Mouse (Mus musculus) ES-E14 (cell line): Measurements from ENCODE around the gene Slc25a22. TPM values are rescaled to one million over a fixed set of nuclear protein-coding genes. Genes with fewer than 3 reads are reported as not detected.

Source experiments
- DNase-seq: peaks from one replicate; pipeline ENCODE4 v3.0.0-alpha.2; 2013; ENCODE audit warnings: low read depth, low spot score
- H3K27ac ChIP-seq: 2 replicates; pipeline ENCODE4 v1.5.1; 2012; ENCODE audit warnings: low read depth, mild to moderate bottlenecking, low read length, moderate library complexity, mixed read lengths; ENCODE audit not compliant: poor library complexity, insufficient read depth, severe bottlenecking
- H3K36me3 ChIP-seq: 2 replicates; pipeline ENCODE4 v1.6.1; 2012; ENCODE audit warnings: mild to moderate bottlenecking, low read length, moderate library complexity, mixed read lengths; ENCODE audit not compliant: control insufficient read depth, poor library complexity, insufficient read depth, severe bottlenecking
- H3K4me1 ChIP-seq, 2 experiments: fragments of 150-350 bp in 1 of 2; sonication (generic) in 1 of 2; 2 replicates each; pipeline ENCODE4 v1.6.1; 2012; ENCODE audit warnings: low read length in 2 of 2, mild to moderate bottlenecking in 1 of 2, mixed read lengths in 1 of 2; ENCODE audit not compliant: control insufficient read depth in 2 of 2, insufficient read depth in 2 of 2, poor library complexity in 1 of 2
- H3K4me3 ChIP-seq, 2 experiments: fragments of 150-350 bp in 1 of 2; sonication (generic) in 1 of 2; 2 replicates each; pipeline ENCODE4 v1.5.1; 2012; ENCODE audit warnings: low read length in 2 of 2, low read depth in 1 of 2, mild to moderate bottlenecking in 1 of 2, mixed read lengths in 1 of 2; ENCODE audit not compliant: insufficient read depth in 1 of 2, poor library complexity in 1 of 2, severe bottlenecking in 1 of 2
- H3K9ac ChIP-seq: 2 replicates; pipeline ENCODE4 v1.6.1; 2012; ENCODE audit warnings: low read depth, mild to moderate bottlenecking, low read length, mixed read lengths; ENCODE audit not compliant: poor library complexity, insufficient read depth, severe bottlenecking
- H3K9me3 ChIP-seq: fragments of 150-350 bp; sonication (generic); 2 replicates; pipeline ENCODE4 v1.6.1; 2012; ENCODE audit warnings: low read depth, mild to moderate bottlenecking, low read length; ENCODE audit not compliant: control insufficient read depth, insufficient read depth
- CHD2 ChIP-seq: IDR thresholded peaks from 2 replicates; pipeline ENCODE4 v1.6.1; 2014; ENCODE audit warnings: mild to moderate bottlenecking, low read depth, low read length, inconsistent platforms
- HCFC1 ChIP-seq: IDR thresholded peaks from 2 replicates; pipeline ENCODE4 v1.6.1; 2012; ENCODE audit warnings: low read length, inconsistent platforms, borderline replicate concordance; ENCODE audit not compliant: insufficient read depth
- MAFK ChIP-seq: IDR thresholded peaks from 2 replicates; pipeline ENCODE4 v1.6.1; 2014; ENCODE audit warnings: mild to moderate bottlenecking, low read depth, low read length, inconsistent platforms; ENCODE audit not compliant: insufficient read depth
- ZC3H11A ChIP-seq: IDR thresholded peaks from 2 replicates; pipeline ENCODE4 v1.6.1; 2012; ENCODE audit warnings: low read depth, mild to moderate bottlenecking, inconsistent platforms, low read length, borderline replicate concordance
- ZNF384 ChIP-seq: IDR thresholded peaks from 2 replicates; pipeline ENCODE4 v1.6.1; 2012; ENCODE audit warnings: low read depth, low read length, inconsistent platforms
- in situ Hi-C, 2 experiments: fragments of 600-800 bp; cut with MboI; formaldehyde crosslinking; loops; one replicate each; pipeline ENCODE4 v1.15.1; 2025; ENCODE audit warnings: low sequenced_read_pairs in 2 of 2, inconsistent platforms in 1 of 2; ENCODE audit not compliant: unreplicated experiment in 2 of 2
- total RNA-seq: library from RNA; depleted of rRNA; stranded (reverse); fragments of 300-350 nt; gene quantifications from 2 replicates; pipeline ENCODE4 v1.2.3, GENCODE M21; 2012; rRNA removed

Slc25a22 gene
- total RNA-seq, 1 experiment: 16.2 TPM

DNA sequence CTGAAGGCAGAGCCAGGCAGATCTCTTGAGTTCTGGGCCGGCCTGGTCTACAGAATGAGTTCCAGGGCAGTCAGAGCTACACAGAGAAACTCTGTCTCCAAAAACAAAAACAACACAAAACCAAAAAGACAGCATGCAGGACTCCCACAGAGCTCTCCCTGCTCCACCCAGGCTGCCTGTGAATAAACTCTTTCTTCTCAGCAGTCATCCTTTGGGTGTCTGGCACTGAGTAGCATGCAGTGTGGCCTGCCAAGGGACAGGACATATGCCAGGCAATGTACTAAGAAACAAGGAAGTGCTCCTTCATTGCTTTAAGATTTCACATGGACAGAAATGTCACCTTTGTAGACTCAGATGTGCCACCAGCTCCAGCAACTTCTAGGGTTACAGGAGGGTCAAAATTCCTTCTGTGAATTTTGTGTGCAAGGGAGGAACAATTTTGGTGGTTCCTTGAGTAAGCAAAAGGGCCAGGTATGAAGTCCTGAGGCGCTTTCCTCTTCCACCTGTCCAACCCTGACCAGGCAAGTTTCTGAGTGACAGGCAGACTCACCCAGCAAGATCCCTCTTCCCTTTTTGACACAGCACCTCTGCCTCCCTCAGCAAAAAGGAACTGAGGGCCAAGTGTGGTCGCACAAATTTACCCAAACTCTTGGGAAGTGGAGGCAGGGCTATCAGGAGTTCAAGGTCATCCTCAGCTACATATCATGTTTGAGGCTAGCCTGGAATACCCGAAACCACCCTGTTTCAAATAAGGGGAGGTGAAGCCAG is 56.4 kb downstream of the Slc25a22 start:
- peaks cover 0 to 15% of the 10 kb centered on the region in 2 experiments; a peak in 1 of 4 replicates for H3K4me1 ChIP-seq
- H3K9ac ChIP-seq: no peak overlapping the region
- no peak for DNase-seq
- no peaks in the 10 kb centered on the region for H3K9me3 ChIP-seq
- H3K36me3 ChIP-seq: no peaks in the 10 kb centered on the region
- no peak overlapping the region for H3K4me3 ChIP-seq
- H3K27ac ChIP-seq: no peak overlapping the region
- in situ Hi-C loops: no loop called here
- no peak for TF ChIP-seq CHD2
- no peak for TF ChIP-seq MAFK
- no peak for TF ChIP-seq HCFC1
- no peak for TF ChIP-seq ZNF384
- TF ChIP-seq ZC3H11A: no peak

Other genes starting within 250 kb of the Slc25a22 start
- gene Hras, start 243.9 kb downstream of the Slc25a22 start, total RNA-seq: 130 and 133 TPM in 2 replicates
- gene Lrrc56, start 243.7 kb downstream of the Slc25a22 start, total RNA-seq: 3.3 and 3.9 TPM in 2 replicates
- gene Lmntd2, start 223.8 kb downstream of the Slc25a22 start, total RNA-seq: 4.0 and 6.4 TPM in 2 replicates
- 32.2 and 44.3 TPM in 2 replicates for gene Rassf7, start 222.0 kb downstream of the Slc25a22 start, total RNA-seq
- 101 and 107 TPM in 2 replicates for gene Phrf1, start 209.1 kb downstream of the Slc25a22 start, total RNA-seq
- gene Irf7, start 171.4 kb downstream of the Slc25a22 start, total RNA-seq: 0.58 and 0.67 TPM in 2 replicates
- 0.13 and 0.26 TPM in 2 replicates for gene Cdhr5, start 161.1 kb downstream of the Slc25a22 start, total RNA-seq
- 12.0 and 31.9 TPM in 2 replicates for gene Sct, start 158.8 kb downstream of the Slc25a22 start, total RNA-seq
- 0.76 and 0.95 TPM in 2 replicates for gene Drd4, start 145.9 kb downstream of the Slc25a22 start, total RNA-seq
- gene Deaf1, start 110.2 kb downstream of the Slc25a22 start, total RNA-seq: 23.7 and 31.1 TPM in 2 replicates
- 7.3 and 9.7 TPM in 2 replicates for gene Tmem80, start 110.2 kb downstream of the Slc25a22 start, total RNA-seq
- 9.7 and 10.4 TPM in 2 replicates for gene Eps8l2, start 99.0 kb downstream of the Slc25a22 start, total RNA-seq
- gene Taldo1, start 45.7 kb downstream of the Slc25a22 start, total RNA-seq: 327 and 432 TPM in 2 replicates
- gene Gatd1, start 23.8 kb downstream of the Slc25a22 start, total RNA-seq: 25.9 and 41.2 TPM in 2 replicates
- 1.5 and 2.7 TPM in 2 replicates for gene Cend1, start 8.4 kb downstream of the Slc25a22 start, total RNA-seq
- gene Pidd1, start 6.1 kb upstream of the Slc25a22 start, total RNA-seq: 23.4 and 36.0 TPM in 2 replicates
- 3,085 and 4,150 TPM in 2 replicates for gene Rplp2, start 9.5 kb upstream of the Slc25a22 start, total RNA-seq
- gene Pnpla2, start 17.3 kb upstream of the Slc25a22 start, total RNA-seq: 10.7 and 12.7 TPM in 2 replicates
- gene Cracr2b, start 23.2 kb upstream of the Slc25a22 start, total RNA-seq: 5.8 and 11.7 TPM in 2 replicates
- 238 and 257 TPM in 2 replicates for gene Cd151, start 29.5 kb upstream of the Slc25a22 start, total RNA-seq
- gene Polr2l, start 37.2 kb upstream of the Slc25a22 start, total RNA-seq: 110 and 120 TPM in 2 replicates
- 75.9 and 98.8 TPM in 2 replicates for gene Tspan4, start 37.3 kb upstream of the Slc25a22 start, total RNA-seq
- 30.1 and 46.1 TPM in 2 replicates for gene Chid1, start 102.0 kb upstream of the Slc25a22 start, total RNA-seq
- 98.8 and 103 TPM in 2 replicates for gene Ap2a2, start 124.3 kb upstream of the Slc25a22 start, total RNA-seq
- gene Muc6, start 217.4 kb upstream of the Slc25a22 start, total RNA-seq: 0.09 and 0.11 TPM in 2 replicates